Mouse (Mus musculus) bone marrow macrophage, adult 2 months (primary cell): ENCODE data around the gene Thsd4.

ENCODE experiments used
- CTCF ChIP-seq: IDR thresholded peaks from 2 replicates; pipeline ENCODE4 v1.5.1; 2012; ENCODE audit warnings: low read depth, mild to moderate bottlenecking, low read length, moderate library complexity
- POLR2A ChIP-seq: IDR thresholded peaks from 2 replicates; pipeline ENCODE4 v1.6.1; 2012; ENCODE audit warnings: mild to moderate bottlenecking, low read depth, low read length, borderline replicate concordance

DNA sequence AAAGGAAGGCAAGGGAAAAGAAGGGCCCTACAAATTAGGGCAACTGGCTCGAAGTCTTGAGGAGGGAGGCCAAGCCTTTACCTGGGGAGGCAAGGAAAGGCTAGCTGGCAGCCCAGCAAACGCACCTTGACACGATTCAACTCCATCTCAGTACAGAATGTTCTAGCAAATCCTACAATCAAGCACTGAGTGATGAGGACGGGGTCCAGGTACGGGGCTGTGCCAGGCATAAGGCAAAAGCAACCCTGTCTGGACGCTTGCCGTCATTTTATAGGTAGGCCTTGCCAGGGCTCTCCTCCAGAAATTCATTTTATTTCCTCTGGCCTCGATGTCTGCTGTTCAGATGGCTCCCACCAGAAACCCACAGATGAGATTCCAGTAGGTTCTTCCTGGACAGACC is 30.8 kb downstream of the Thsd4 start:
- no peak for TF ChIP-seq CTCF
- no peak for TF ChIP-seq POLR2A
